Mouse (Mus musculus): ENCODE results near the gene Rusc1.

DNA sequence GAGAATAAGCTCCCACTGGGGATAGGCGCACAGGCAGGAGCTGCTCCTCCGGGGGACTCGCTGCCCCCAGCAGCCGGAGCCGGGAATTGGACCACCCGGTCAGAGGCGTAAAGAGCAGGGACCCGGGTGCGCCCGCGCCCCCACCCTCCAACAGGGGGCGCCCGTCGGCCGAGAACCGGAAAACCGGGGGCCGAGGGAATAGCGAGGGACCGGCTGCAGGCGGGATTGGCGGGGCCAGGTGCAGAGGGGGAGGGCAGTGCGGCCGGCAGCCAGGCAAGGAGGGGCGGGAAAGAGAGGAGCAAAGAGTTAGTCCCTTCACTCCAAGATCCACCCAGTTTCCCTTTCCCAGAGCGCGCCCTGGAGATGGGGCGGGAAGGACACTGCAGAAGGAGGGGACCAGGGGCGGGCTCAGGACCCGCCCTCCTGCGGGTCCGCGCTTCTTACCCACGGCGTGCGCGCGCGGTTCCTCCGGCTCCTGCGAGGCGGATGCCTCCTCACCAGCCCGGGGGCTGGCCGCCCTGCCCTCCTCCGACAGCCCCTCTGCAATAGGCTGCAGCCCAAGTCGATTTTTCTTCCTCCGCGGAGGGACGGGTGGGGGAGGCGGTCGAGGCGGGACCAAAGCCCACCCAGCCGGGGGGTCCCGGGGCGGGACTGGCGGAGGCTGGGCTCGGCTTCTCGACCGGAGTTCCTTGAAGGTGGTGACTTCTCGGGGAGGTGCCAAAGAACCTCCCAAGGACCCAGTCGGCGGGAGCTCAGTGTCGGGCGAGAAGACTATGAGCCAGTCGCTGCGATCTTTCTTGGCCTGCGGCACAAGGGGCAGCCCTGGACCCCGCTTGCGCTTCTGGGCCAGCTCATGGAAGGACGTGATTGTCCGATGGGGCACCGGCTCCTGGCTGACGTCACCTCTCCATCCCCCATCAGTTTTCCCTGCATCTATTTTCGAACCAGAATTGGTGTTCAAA, 2.1 kb downstream of the Rusc1 start:
- TF ChIP-seq POLR2A (IDR thresholded peaks at IDR 0.05; ENCODE audit: control insufficient read depth, low read depth, low read length) (no peak), CTCF (IDR thresholded peaks at IDR 0.05; ENCODE audit: control insufficient read depth, insufficient read depth, insufficient replicate concordance, low read depth, low read length) (0 out of 2 replicates have a peak, but pooled peaks have one; percentile 24)
